Mouse (Mus musculus) hindbrain, embryonic 16.5 days (tissue): ENCODE results near the gene Calhm6. TPM values are rescaled to one million over a fixed set of nuclear protein-coding genes. Genes with fewer than 3 reads are reported as not detected.

Source experiments
- ATAC-seq: fragments of 200-750 bp; cut with Nextera tagmentation; 2 replicates; pipeline ENCODE4 v1.8.0; 2017; ENCODE audit warnings: moderate TSS enrichment, moderate library complexity
- H3K27ac ChIP-seq: fragments of 300-500 bp; sonication (generic); 2 replicates; pipeline ENCODE4 v1.5.1; 2014; ENCODE audit warnings: low read depth, mild to moderate bottlenecking, control low read depth, low read length, moderate library complexity
- H3K27me3 ChIP-seq: fragments of 300-500 bp; sonication (generic); replicated peaks from 2 replicates; pipeline ENCODE4 v1.6.1; 2014; ENCODE audit warnings: low read length; ENCODE audit not compliant: control insufficient read depth, insufficient read depth
- H3K36me3 ChIP-seq: fragments of 300-500 bp; sonication (generic); 2 replicates; pipeline ENCODE4 v1.6.1; 2014; ENCODE audit warnings: mild to moderate bottlenecking, low read length, moderate library complexity, mixed read lengths; ENCODE audit not compliant: control insufficient read depth, insufficient read depth
- H3K4me1 ChIP-seq: fragments of 300-500 bp; sonication (generic); 2 replicates; pipeline ENCODE4 v1.6.1; 2014; ENCODE audit warnings: low read depth, low read length; ENCODE audit not compliant: control insufficient read depth, insufficient read depth
- H3K4me2 ChIP-seq: fragments of 300-500 bp; sonication (generic); 2 replicates; pipeline ENCODE4 v1.6.1; 2014; ENCODE audit warnings: mild to moderate bottlenecking, low read length, control low read depth, moderate library complexity
- H3K4me3 ChIP-seq: fragments of 300-500 bp; sonication (generic); 2 replicates; pipeline ENCODE4 v1.5.1; 2014; ENCODE audit warnings: mild to moderate bottlenecking, low read length, control low read depth, moderate library complexity
- H3K9ac ChIP-seq: fragments of 300-500 bp; sonication (generic); 2 replicates; pipeline ENCODE4 v1.6.1; 2014; ENCODE audit warnings: low read depth, mild to moderate bottlenecking, control low read depth, low read length, moderate library complexity
- H3K9me3 ChIP-seq: fragments of 300-500 bp; sonication (generic); 2 replicates; pipeline ENCODE4 v1.6.1; 2014; ENCODE audit warnings: mild to moderate bottlenecking, low read length, moderate library complexity; ENCODE audit not compliant: control insufficient read depth
- WGBS: fragments of 180-500 bp; shearing (Covaris S2); extraction: QIAGEN DNeasy Blood & Tissue Kit; methylation state at CpG from one replicate; pipeline ENCODE4 v1.1.7; 2014; 5-methylcytosine and 5-hydroxymethylcytosine counted together
- polyA plus RNA-seq: library from polyadenylated mRNA; unstranded; fragments of >200 nt; fragmentation: Nextera tagmentation; extraction: Ambion mirVana; gene quantifications from 2 replicates; pipeline ENCODE4 v1.2.1, GENCODE M21; 2015

Calhm6 gene
- polyA plus RNA-seq = 0.76 and 0.79 TPM in 2 replicates

DNA sequence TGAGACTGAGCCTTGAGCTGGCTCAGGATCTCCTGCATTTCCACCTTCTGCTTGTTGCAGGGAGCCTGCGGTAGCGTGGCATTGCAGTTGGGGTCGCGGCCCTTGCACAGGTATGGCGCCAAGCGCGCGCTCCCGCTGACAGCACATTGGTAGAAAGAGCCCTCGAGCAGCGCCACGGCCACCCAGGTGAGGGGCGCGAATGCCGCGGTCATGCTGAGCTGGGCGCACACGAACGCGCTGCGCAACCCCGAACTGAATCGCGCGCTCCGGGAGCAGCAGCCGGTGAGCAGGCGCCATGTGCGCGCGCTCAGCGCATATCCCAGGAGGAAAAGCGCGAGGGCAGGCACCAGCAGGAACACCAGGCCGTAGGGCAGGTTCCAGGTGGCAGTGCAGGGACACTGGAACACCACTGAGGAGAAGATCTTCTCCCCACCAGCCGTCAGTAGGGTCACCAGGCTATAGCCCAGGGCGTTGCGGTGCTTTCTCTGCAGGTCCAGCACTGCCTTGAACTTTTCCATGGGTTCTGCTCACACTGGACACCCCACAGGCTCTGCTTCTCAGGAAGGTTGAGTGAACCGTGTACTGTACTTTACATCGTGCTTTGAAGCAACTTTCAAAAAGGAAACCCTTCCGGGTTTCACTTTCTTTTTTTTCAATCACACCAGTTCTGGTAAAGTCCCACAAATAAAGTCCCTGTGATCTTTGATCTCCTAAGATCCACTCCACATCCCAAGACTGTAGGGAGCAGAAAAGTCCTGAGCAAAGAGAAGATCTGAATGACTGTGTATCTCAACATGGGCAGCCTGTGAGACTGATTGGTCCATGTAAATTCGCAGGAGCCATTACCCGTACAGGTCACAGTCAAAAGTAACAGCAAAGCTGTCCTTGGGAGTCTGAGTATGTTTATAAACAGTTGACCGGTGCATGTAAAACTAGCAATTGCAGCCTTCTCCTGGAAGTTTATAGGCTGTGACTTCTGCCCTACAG, at the start of gene Calhm6:
Calhm6 (minus strand) TSS at position 593 of the 987 bp plus-strand sequence.
- H3K4me1 ChIP-seq = no peaks in the 10 kb centered on the region

DNA sequence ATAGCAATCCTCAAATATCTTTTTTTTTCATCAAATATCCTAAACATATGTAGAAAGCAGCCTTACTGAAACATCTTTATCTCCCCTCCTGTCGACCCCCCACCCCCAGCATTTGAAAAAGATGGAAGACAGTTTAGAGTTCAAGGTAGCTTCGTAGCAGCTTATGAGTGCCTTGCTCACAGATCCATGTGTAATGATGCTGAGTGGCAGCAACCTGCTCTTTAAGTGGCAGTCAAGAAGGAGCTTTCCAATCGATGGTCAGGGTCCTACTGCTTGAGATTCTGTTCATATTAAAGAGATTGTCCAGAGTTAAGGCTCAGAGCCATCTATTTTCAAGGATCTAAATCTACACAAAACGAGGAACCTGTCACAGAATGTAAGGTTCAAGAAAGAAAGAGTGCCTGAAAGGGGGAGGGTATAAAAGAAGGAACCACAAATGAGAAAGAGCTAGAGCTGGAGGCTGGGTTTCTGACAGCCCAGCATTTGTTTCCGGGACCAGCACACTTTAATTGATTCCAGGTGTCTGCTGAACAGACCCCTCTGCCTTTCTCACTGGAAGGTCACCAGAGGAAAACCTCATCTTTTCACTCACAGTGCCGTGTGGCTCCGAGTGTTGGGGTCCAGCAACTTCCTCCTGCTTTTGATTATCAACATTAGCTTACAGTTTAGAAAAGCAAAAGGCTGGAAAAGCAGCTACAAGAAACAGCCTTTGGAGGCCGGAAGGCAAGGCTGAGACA, 48.3 kb upstream of the Calhm6 start:
- H3K4me3 ChIP-seq = no peak overlapping the region
- 57% methylated on average over 8 of the region's 8 CpGs for WGBS

More for the DNA sequence above, at the start of gene Calhm6:
- Histone ChIP-seq H3K9me3 (no peaks in the 10 kb centered on the region), H3K4me3 (peak within 1 kb of the TSS; percentile 56), H3K4me2 (peak within 1 kb of the TSS; percentile 71), H3K36me3 (no peaks in the 10 kb centered on the region), H3K9ac (peak within 1 kb of the TSS; percentile 69), H3K27ac (no peak within 1 kb of the TSS), H3K27me3 (no peaks in the 10 kb centered on the region)
- ATAC-seq = peak; percentile 92
- 17% methylated on average over 42 of the region's 44 CpGs for WGBS

DNA sequence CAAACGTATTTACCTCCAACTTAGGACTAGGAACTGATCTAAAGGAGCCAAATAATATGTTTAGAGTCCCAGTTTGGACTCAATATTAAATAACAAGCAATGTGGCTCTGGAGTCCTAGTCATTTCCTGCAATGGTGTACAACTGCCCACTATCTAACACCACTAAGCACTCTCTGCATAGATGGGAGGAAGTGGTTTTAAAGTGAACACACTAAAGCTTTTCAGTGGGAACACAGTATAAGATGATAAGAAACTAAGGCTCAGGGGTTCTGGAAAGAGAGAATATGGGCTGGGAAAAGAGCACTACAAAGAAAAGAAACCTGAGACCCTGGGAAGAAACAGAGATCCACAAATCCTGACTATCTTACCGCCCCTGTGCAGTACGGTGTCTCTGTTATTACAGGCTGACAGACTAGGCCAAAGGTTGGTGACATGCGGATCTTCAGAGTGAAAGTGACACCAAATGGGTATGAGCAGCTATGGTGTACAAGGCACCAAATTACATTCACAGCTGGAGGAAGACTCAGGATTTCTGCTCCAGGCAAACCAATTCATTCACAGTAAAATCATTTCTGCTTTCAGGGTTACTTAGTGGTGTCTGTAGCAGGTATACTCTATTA, 45.0 kb upstream of the Calhm6 start:
- Histone ChIP-seq H3K9ac (no peak overlapping the region), H3K9me3 (no peaks in the 10 kb centered on the region), H3K4me2 (no peak overlapping the region), H3K4me3 (no peak overlapping the region), H3K27me3 (no peaks in the 10 kb centered on the region), H3K27ac (no peak overlapping the region), H3K4me1 (no peaks in the 10 kb centered on the region), H3K36me3 (no peaks in the 10 kb centered on the region)
- WGBS = 89% methylated on average over 4 of the region's 4 CpGs
- no peak for ATAC-seq

More for the DNA sequence above, 48.3 kb upstream of the Calhm6 start:
- Histone ChIP-seq H3K27me3 (no peaks in the 10 kb centered on the region), H3K9me3 (no peaks in the 10 kb centered on the region), H3K36me3 (no peaks in the 10 kb centered on the region), H3K4me2 (no peak overlapping the region), H3K27ac (no peak overlapping the region), H3K9ac (no peak overlapping the region), H3K4me1 (no peaks in the 10 kb centered on the region)
- ATAC-seq = no peak

DNA sequence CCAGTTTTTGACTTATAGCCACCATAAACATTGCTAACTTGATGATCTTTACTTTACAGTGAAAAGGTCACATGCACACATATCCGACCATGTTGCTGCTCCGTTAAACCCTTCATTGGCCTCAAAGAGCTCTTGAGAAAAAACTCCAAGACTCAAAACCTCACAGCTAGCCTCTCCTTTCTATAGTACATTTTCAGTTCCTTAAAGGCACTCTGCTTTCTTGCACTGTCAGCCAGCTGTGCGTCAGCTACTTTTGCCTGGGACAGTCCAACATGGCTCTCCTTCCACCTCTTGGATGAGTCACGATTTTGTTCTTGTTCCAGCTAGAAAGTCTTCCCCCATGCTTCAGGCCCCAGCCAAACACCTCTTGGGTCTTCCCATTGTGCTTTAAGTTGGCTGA, 43.9 kb upstream of the Calhm6 start:
- no peak overlapping the region for H3K9ac ChIP-seq
- no peaks in the 10 kb centered on the region for H3K9me3 ChIP-seq
- H3K4me3 ChIP-seq = no peak overlapping the region
- no peaks in the 10 kb centered on the region for H3K36me3 ChIP-seq
- no peaks in the 10 kb centered on the region for H3K4me1 ChIP-seq
- ATAC-seq = no peak
- H3K4me2 ChIP-seq = no peak overlapping the region
- WGBS = 87% methylated on average over 4 of the region's 4 CpGs
- H3K27me3 ChIP-seq = no peaks in the 10 kb centered on the region
- no peak overlapping the region for H3K27ac ChIP-seq

DNA sequence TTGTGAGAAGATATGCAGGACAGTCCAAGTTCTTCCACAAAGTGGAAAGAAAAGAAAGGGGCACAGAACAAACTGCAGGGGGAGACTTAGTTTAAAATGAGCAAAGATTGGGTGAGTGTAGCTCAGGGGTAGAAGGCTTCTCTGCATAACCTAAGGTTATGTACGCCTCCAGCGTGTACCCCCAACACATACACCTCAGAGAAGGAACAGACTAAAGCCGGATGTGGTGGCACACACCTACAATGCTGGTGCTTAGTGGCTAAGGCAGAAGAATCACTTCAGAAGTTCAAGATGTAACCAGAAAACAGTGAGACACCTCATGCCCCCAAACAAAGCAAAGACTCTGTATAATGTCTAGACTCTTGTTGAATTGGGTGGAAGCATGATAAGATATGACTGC, 43.4 kb upstream of the Calhm6 start:
- Histone ChIP-seq H3K4me1 (no peaks in the 10 kb centered on the region), H3K36me3 (no peaks in the 10 kb centered on the region), H3K9me3 (no peaks in the 10 kb centered on the region), H3K27ac (no peak overlapping the region), H3K4me2 (no peak overlapping the region), H3K4me3 (no peak overlapping the region), H3K9ac (no peak overlapping the region), H3K27me3 (no peaks in the 10 kb centered on the region)
- 96% methylated on average over 3 of the region's 3 CpGs for whole genome bisulfite sequencing
- ATAC-seq = no peak

DNA sequence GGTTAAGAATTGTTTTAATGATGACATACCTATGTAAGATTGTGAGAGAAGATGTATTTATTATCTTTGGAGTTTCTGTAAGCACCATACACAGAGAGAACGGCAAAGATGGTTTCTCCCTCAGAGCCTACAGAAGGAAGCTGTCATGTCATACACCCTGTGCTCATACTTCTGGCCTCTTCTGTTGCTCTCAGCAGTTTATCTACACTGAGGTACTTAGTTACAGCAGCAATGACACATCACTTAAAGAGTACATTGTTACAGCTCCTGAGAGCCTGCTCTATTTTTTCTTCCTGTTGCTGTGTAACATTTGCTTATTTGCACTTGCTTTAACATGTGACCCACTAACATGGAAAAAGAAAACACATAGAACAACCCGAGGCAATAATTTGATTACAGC, 39.2 kb upstream of the Calhm6 start:
- Histone ChIP-seq H3K36me3 (no peaks in the 10 kb centered on the region), H3K9me3 (no peaks in the 10 kb centered on the region), H3K27ac (no peak overlapping the region), H3K27me3 (no peaks in the 10 kb centered on the region), H3K4me2 (no peak overlapping the region), H3K4me1 (no peaks in the 10 kb centered on the region), H3K4me3 (no peak overlapping the region), H3K9ac (no peak overlapping the region)
- WGBS = 85% methylated on average over 2 of the region's 2 CpGs
- no peak for ATAC-seq

DNA sequence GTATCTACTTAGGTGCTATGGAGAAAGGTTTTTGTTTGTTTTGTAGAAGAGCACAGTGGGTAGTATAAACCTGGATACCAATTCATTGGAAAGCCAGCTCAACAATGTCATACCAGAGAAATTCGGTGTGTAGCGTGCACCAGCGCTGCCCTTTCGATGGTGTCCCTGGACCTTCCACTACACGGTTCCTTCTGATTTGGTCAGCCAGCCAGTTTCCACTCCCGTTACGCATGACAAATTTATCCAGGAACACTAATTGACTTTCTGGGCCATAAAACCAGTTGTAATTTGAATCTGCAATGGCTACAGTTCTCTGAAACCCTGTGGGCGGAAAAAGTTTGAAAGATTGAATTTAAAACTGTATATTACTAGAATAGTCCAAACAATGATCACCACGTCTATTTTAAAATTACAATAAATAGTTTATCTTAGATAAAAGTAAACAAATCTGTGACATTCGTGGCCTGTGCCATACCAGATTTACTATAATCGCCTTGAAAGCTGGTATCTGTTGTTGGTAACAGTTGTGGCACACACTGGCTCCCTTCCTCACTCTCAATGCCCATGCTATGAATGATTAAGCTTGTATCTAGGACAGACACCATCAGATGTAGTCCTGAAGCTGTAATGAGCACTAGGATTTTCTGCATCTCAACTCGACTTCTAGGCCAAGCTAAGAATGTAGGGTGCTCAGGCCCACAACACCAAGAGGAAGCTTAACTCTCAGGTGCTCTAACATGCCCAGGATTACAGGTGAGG, 28.2 kb upstream of the Calhm6 start:
- no peak for ATAC-seq
- H3K36me3 ChIP-seq = peaks cover 4% of the 10 kb centered on the region; the same call in 1 of the 2 replicates
- H3K4me1 ChIP-seq = no peaks in the 10 kb centered on the region
- 80% methylated on average over 12 of the region's 12 CpGs for WGBS
- H3K27me3 ChIP-seq = no peaks in the 10 kb centered on the region
- H3K27ac ChIP-seq = no peak overlapping the region
- H3K9ac ChIP-seq = no peak overlapping the region
- no peak overlapping the region for H3K4me3 ChIP-seq
- no peaks in the 10 kb centered on the region for H3K9me3 ChIP-seq
- H3K4me2 ChIP-seq = no peak overlapping the region

DNA sequence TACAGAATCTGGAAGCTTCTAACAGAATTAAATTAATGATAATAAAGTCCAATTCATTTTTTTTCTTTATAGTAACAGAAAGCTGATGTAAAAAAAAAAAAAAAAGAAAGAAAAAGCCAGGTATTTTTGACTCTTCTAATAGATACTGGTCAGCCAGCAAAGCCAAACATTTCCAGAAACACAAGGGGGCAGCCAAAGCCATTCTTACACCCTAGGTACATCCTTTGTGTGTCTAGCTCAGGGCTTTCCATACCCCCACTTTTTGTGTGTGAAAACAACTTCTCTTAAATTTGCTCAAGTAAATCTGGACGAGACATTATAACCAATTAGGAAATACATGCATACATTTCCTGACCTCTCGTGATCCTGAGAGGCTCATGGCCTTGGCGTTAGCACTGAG, 24.0 kb upstream of the Calhm6 start:
- no peak overlapping the region for H3K4me2 ChIP-seq
- WGBS = 92% methylated on average over 3 of the region's 3 CpGs

More for the DNA sequence above, 24.0 kb upstream of the Calhm6 start:
- H3K4me1 ChIP-seq = no peaks in the 10 kb centered on the region
- H3K27ac ChIP-seq = no peak overlapping the region
- H3K27me3 ChIP-seq = no peaks in the 10 kb centered on the region
- no peak overlapping the region for H3K4me3 ChIP-seq
- no peak for ATAC-seq
- H3K36me3 ChIP-seq = peaks cover 4% of the 10 kb centered on the region; the same call in 1 of the 2 replicates
- H3K9me3 ChIP-seq = no peaks in the 10 kb centered on the region
- no peak overlapping the region for H3K9ac ChIP-seq
